Mouse (Mus musculus): ENCODE data around the gene Nfia.

Gene Nfia

GRCm38 (mm10) chr4:97783073-97783879 is 10.7 kb downstream of the Nfia start:
- no peak for DNase-seq (ENCODE audit: low spot score)

GRCm38 (mm10) chr4:97784236-97784635 is 11.7 kb downstream of the Nfia start:
- no peak for DNase-seq (ENCODE audit: low spot score)

GRCm38 (mm10) chr4:97785547-97786271 is 13.2 kb downstream of the Nfia start:
- DNase-seq (ENCODE audit: low spot score), result no peak

GRCm38 (mm10) chr4:97786571-97786970 is 14.0 kb downstream of the Nfia start:
- no peak for DNase-seq (ENCODE audit: low spot score)

GRCm38 (mm10) chr4:97787515-97787914 is 15.0 kb downstream of the Nfia start:
- peak; percentile 50 for DNase-seq (ENCODE audit: low spot score)

GRCm38 (mm10) chr4:97788537-97788936 is 16.0 kb downstream of the Nfia start:
- DNase-seq (ENCODE audit: low spot score), result no peak

GRCm38 (mm10) chr4:97793931-97794330 is 21.4 kb downstream of the Nfia start:
- DNase-seq (ENCODE audit: low spot score), result no peak

GRCm38 (mm10) chr4:97794865-97795264 is 22.3 kb downstream of the Nfia start:
- no peak for DNase-seq (ENCODE audit: low spot score)

- no peak for DNase-seq (ENCODE audit: low spot score)
These were observed 23.4 kb downstream of the Nfia start for GRCm38 (mm10) chr4:97795957-97796356.

- DNase-seq (ENCODE audit: low spot score), result no peak
These were observed 24.0 kb downstream of the Nfia start for GRCm38 (mm10) chr4:97796505-97796904.

GRCm38 (mm10) chr4:97803791-97804190 is 31.3 kb downstream of the Nfia start:
- no peak for DNase-seq (ENCODE audit: low spot score)

GRCm38 (mm10) chr4:97804638-97805037 is 32.1 kb downstream of the Nfia start:
- no peak for DNase-seq (ENCODE audit: low spot score)

GRCm38 (mm10) chr4:97805255-97805654 is 32.7 kb downstream of the Nfia start:
- no peak for DNase-seq (ENCODE audit: low spot score)

GRCm38 (mm10) chr4:97805896-97806808 is 33.6 kb downstream of the Nfia start:
- no peak for DNase-seq (ENCODE audit: low spot score)

- DNase-seq (ENCODE audit: low spot score), result no peak
These were observed 34.4 kb downstream of the Nfia start for GRCm38 (mm10) chr4:97806924-97807323.

- no peak for DNase-seq (ENCODE audit: low spot score)
These were observed 36.4 kb downstream of the Nfia start for GRCm38 (mm10) chr4:97808885-97809284.

- peak; percentile 35 for DNase-seq (ENCODE audit: low spot score)
These were observed 37.2 kb downstream of the Nfia start for GRCm38 (mm10) chr4:97809582-97810295.

GRCm38 (mm10) chr4:97810348-97810939 is 37.9 kb downstream of the Nfia start:
- no peak for DNase-seq (ENCODE audit: low spot score)

GRCm38 (mm10) chr4:97813035-97813434 is 40.5 kb downstream of the Nfia start:
- DNase-seq (ENCODE audit: low spot score), result no peak

GRCm38 (mm10) chr4:97813996-97814395 is 41.5 kb downstream of the Nfia start:
- DNase-seq (ENCODE audit: low spot score), result no peak

- DNase-seq (ENCODE audit: low spot score), result peak; percentile 62
These were observed 42.0 kb downstream of the Nfia start for GRCm38 (mm10) chr4:97814515-97814914.
